Mouse (Mus musculus) midbrain, embryonic 14.5 days (tissue): ENCODE results near the gene Tmem269. TPM values are rescaled to one million over a fixed set of nuclear protein-coding genes. Genes with fewer than 3 reads are reported as not detected.

ENCODE experiments used
- ATAC-seq: fragments of 200-750 bp; cut with Nextera tagmentation; 2 replicates; pipeline ENCODE4 v1.8.0; 2017; ENCODE audit warnings: moderate number of reproducible peaks, moderate library complexity; ENCODE audit not compliant: low FRiP score, low TSS enrichment
- DNase-seq: peaks from one replicate; pipeline ENCODE4 v3.0.0-alpha.2; 2015
- H3K27ac ChIP-seq: fragments of 300-500 bp; sonication (generic); replicated peaks from 2 replicates; pipeline ENCODE4 v1.5.1; 2014; ENCODE audit warnings: mild to moderate bottlenecking, low read depth, low read length, moderate library complexity
- H3K27me3 ChIP-seq: fragments of 300-500 bp; sonication (generic); 2 replicates; pipeline ENCODE4 v1.6.1; 2014; ENCODE audit warnings: low read length, control low read depth, mixed read lengths; ENCODE audit not compliant: control insufficient read depth, insufficient read depth
- H3K36me3 ChIP-seq: fragments of 300-500 bp; sonication (generic); 2 replicates; pipeline ENCODE4 v1.6.1; 2014; ENCODE audit warnings: low read length, control low read depth; ENCODE audit not compliant: control insufficient read depth, insufficient read depth
- H3K4me1 ChIP-seq: fragments of 300-500 bp; sonication (generic); 2 replicates; pipeline ENCODE4 v1.6.1; 2014; ENCODE audit warnings: mild to moderate bottlenecking, antibody characterized with exemption, low read length, control low read depth; ENCODE audit not compliant: control insufficient read depth, insufficient read depth
- H3K4me2 ChIP-seq: fragments of 300-500 bp; sonication (generic); 2 replicates; pipeline ENCODE4 v1.6.1; 2014; ENCODE audit warnings: mild to moderate bottlenecking, low read length, moderate library complexity
- H3K4me3 ChIP-seq: fragments of 300-500 bp; sonication (generic); replicated peaks from 2 replicates; pipeline ENCODE4 v1.5.1; 2014; ENCODE audit warnings: low read depth, low read length
- H3K9ac ChIP-seq: fragments of 300-500 bp; sonication (generic); replicated peaks from 2 replicates; pipeline ENCODE4 v1.6.1; 2014; ENCODE audit warnings: mild to moderate bottlenecking, low read length, moderate library complexity
- H3K9me3 ChIP-seq: fragments of 300-500 bp; sonication (generic); 2 replicates; pipeline ENCODE4 v1.6.1; 2016; ENCODE audit warnings: low read length, control low read depth, mixed read lengths; ENCODE audit not compliant: control insufficient read depth
- WGBS: fragments of 180-500 bp; shearing (Covaris S2); extraction: QIAGEN DNeasy Blood & Tissue Kit; methylation state at CpG from one replicate; pipeline ENCODE4 v1.1.7; 2014; 5-methylcytosine and 5-hydroxymethylcytosine counted together
- polyA plus RNA-seq: library from polyadenylated mRNA; unstranded; fragments of >200 nt; fragmentation: Nextera tagmentation; extraction: Ambion mirVana; gene quantifications from 2 replicates; pipeline ENCODE4 v1.2.1, GENCODE M21; 2014

Gene Tmem269
- polyA plus RNA-seq, 1 experiment from 2014 or later = 0.29 TPM

- Histone ChIP-seq H3K4me2 (no peak overlapping the region), H3K36me3 (no peaks in the 10 kb centered on the region), H3K4me3 (no peak overlapping the region), H3K9me3 (no peaks in the 10 kb centered on the region), H3K9ac (no peak overlapping the region), H3K27me3 (no peaks in the 10 kb centered on the region), H3K4me1 (no peaks in the 10 kb centered on the region), H3K27ac (no peak overlapping the region)
- no peak for DNase-seq
- 90% methylated on average over 9 of the region's 9 CpGs for WGBS
- no peak for ATAC-seq
Measured at GRCm38 (mm10) chr4:119181456-119181855, 36.6 kb downstream of the Tmem269 start.

GRCm38 (mm10) chr4:119180133-119180707 is 37.8 kb downstream of the Tmem269 start:
- no peak for DNase-seq
- no peak for ATAC-seq
- Histone ChIP-seq H3K4me3 (no peak overlapping the region), H3K27ac (no peak overlapping the region), H3K4me1 (no peaks in the 10 kb centered on the region), H3K36me3 (no peaks in the 10 kb centered on the region), H3K9me3 (no peaks in the 10 kb centered on the region), H3K4me2 (no peak overlapping the region), H3K9ac (no peak overlapping the region), H3K27me3 (no peaks in the 10 kb centered on the region)
- WGBS = 68% methylated on average over 4 of the region's 4 CpGs

- Histone ChIP-seq H3K27me3 (no peaks in the 10 kb centered on the region), H3K4me2 (no peak overlapping the region), H3K4me1 (no peaks in the 10 kb centered on the region), H3K4me3 (no peak overlapping the region), H3K9me3 (no peaks in the 10 kb centered on the region), H3K9ac (no peak overlapping the region), H3K36me3 (no peaks in the 10 kb centered on the region), H3K27ac (no peak overlapping the region)
- ATAC-seq (no peak), DNase-seq (no peak)
- WGBS = 84% methylated on average over 18 of the region's 18 CpGs
Measured at GRCm38 (mm10) chr4:119178331-119178730, 39.7 kb downstream of the Tmem269 start.

DNA sequence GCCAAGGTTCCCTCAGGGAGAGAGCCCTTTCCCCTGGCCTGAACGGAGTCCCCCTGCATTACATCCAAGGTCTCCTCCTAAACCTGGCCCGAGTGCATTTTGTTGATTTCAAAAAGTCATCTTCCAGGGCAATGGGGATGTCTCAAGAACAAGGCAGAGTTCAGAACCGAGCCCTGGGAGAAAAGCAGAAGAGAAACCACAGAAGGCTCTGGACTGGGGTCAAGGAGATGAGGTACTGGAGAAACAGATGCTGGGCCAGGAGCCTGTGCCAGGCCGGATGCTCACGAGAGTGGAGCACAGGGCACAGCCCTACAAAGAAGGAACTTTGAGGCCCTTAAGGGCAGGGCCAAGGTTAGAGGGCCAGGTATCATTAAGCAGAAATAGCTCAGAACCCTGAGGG is 40.3 kb downstream of the Tmem269 start:
- DNase-seq (no peak), ATAC-seq (no peak)
- Histone ChIP-seq H3K9ac (no peak overlapping the region), H3K9me3 (no peaks in the 10 kb centered on the region), H3K4me2 (no peak overlapping the region), H3K27ac (no peak overlapping the region), H3K27me3 (no peaks in the 10 kb centered on the region), H3K36me3 (no peaks in the 10 kb centered on the region), H3K4me3 (no peak overlapping the region), H3K4me1 (peaks cover 5% of the 10 kb centered on the region)
- WGBS = 83% methylated on average over 5 of the region's 5 CpGs

DNA sequence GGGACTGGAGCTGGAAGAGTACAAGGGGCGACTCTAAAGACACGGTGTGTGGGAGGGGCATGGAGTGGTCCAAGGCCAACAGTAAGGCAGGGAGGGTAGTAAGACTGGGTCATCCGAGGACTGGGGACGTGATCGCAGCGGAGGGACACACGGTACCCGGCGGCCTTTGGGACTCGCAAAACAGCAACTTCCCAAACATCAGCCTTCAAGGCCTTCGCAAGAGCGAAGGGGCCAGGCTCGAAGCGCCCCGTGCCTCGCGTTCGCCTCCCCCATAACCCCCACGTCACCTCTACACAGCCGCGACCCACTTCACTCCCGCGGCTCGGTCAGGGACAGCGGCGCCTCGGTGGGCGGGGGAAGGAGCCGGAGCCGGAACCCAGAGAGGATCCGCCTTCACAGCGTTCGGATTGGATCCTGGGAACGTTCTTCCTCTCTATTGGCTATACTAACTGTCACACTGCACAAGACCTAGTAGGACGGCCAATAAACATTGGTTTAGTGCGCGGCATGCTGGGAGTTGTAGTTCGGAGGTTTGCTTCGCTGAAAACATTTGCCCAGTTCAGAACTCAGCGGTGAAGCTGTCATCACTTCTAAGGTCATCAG is 44.1 kb downstream of the Tmem269 start, which contains the start of gene Zfp691:
Zfp691 (minus strand) TSS at position 345 of the 603 bp plus-strand sequence.
- peak; percentile 100 for ATAC-seq
- under 1% methylated on average over 40 of the region's 40 CpGs for WGBS
- H3K4me3 ChIP-seq = peak within 1 kb of the TSS; percentile 67
- peaks cover 17% of the 10 kb centered on the region for H3K36me3 ChIP-seq
- no peaks in the 10 kb centered on the region for H3K9me3 ChIP-seq
- peak within 1 kb of the TSS; percentile 78 for H3K9ac ChIP-seq
- H3K27ac ChIP-seq = peak within 1 kb of the TSS; percentile 65
- peak within 1 kb of the TSS; percentile 61 for H3K4me2 ChIP-seq
- H3K27me3 ChIP-seq = no peaks in the 10 kb centered on the region
- H3K4me1 ChIP-seq = peaks cover 16% of the 10 kb centered on the region
- DNase-seq = peak; percentile 98

DNA sequence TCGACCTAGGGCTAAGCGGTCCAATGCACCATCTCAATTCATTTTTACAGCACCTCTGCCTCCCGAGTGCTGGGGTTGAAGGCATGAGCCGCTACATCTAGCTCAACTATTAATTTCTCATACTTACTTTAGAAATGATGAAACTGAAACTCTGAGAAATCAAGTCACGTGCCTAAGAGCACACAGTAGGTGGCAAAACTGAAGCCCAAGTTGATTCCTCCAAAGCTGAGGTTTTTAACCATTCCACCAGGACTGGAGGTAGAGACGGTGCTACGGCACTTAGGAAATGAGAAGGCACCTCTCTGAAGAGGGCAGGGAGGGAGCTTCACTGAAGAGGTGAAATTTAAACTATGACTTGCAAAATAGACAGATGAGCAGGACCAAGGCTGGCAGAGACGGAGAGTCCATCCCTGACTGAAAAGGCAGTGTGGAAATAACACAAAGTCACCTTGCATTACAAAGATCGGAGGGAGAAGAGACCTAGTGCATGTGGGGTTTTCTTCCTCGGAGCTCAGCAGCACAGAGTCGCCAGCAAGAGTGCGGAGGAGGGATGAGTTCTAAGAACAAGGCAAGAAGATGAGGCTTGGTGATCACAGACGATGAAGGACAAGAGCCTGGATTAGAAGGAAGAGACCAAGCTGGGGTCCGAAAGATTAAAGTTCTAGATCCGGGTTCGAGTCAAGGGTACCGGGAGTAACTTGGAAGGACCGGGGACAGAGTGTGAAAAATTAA is 44.9 kb downstream of the Tmem269 start:
- Histone ChIP-seq H3K9me3 (no peaks in the 10 kb centered on the region), H3K9ac (peak overlapping the region; percentile 78), H3K36me3 (peaks cover 22% of the 10 kb centered on the region), H3K4me1 (peaks cover 16% of the 10 kb centered on the region), H3K4me3 (peak overlapping the region; percentile 67), H3K27ac (peak overlapping the region; percentile 65; the same call in 1 of the 2 replicates), H3K4me2 (peak overlapping the region; percentile 61), H3K27me3 (no peaks in the 10 kb centered on the region)
- ATAC-seq = no peak
- WGBS = 38% methylated on average over 18 of the region's 18 CpGs
- DNase-seq = no peak

GRCm38 (mm10) chr4:119167663-119168062 is 50.4 kb downstream of the Tmem269 start:
- H3K36me3 ChIP-seq = peaks cover 22% of the 10 kb centered on the region
- H3K4me1 ChIP-seq = peaks cover 11% of the 10 kb centered on the region
- no peak overlapping the region for H3K4me2 ChIP-seq
- no peak overlapping the region for H3K4me3 ChIP-seq
- no peak overlapping the region for H3K9ac ChIP-seq
- ATAC-seq (no peak), DNase-seq (peak; percentile 92)
- WGBS = 3% methylated on average over 4 of the region's 4 CpGs
- H3K27ac ChIP-seq = no peak overlapping the region
- H3K9me3 ChIP-seq = no peaks in the 10 kb centered on the region
- no peaks in the 10 kb centered on the region for H3K27me3 ChIP-seq

DNA sequence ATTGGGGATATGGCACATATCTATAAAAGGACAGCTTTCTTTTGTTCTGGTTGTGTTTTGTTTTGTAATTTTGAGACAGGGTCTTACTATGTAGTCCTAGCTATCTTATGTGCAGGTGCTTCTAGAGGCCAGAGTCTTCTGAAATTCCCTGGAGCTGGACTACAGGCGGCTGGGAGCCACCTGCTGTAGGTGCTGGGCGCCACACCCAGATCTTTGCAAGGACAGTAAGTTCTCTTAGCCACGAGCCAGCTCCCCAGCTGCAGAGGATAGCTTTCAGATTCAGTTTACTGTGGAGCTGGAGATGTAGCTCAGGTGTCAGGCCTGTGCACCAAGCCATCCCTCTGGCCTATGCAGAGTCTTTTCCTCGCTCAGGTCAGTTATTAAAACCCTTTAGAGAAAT is 50.9 kb downstream of the Tmem269 start:
- 91% methylated on average over 4 of the region's 4 CpGs for WGBS
- H3K4me3 ChIP-seq = no peak overlapping the region
- H3K27me3 ChIP-seq = no peaks in the 10 kb centered on the region
- no peak overlapping the region for H3K9ac ChIP-seq
- DNase-seq = no peak
- H3K9me3 ChIP-seq = no peaks in the 10 kb centered on the region
- no peak for ATAC-seq
- H3K4me1 ChIP-seq = peaks cover 7% of the 10 kb centered on the region; the same call in 1 of the 2 replicates
- peaks cover 22% of the 10 kb centered on the region for H3K36me3 ChIP-seq
- no peak overlapping the region for H3K4me2 ChIP-seq
- H3K27ac ChIP-seq = no peak overlapping the region
